Mouse (Mus musculus) heart, embryonic 11.5 days (tissue): ENCODE data around the gene Cpeb4. TPM values are rescaled to one million over a fixed set of nuclear protein-coding genes. Genes with fewer than 3 reads are reported as not detected.
"Not testable (repeated sequence)": the region's sequence is repeated elsewhere in the genome, so short reads cannot be mapped to it uniquely, and the experiment has no call there.

ENCODE experiments used
- ATAC-seq: fragments of 200-750 bp; cut with Nextera tagmentation; replicated peaks from 2 replicates; pipeline ENCODE4 v1.8.0; 2017; ENCODE audit warnings: moderate library complexity; ENCODE audit not compliant: insufficient number of reproducible peaks, low FRiP score, low TSS enrichment
- H3K27ac ChIP-seq: fragments of 300-500 bp; sonication (generic); 2 replicates; pipeline ENCODE4 v1.5.1; 2014; ENCODE audit warnings: mild to moderate bottlenecking, low read depth, low read length
- H3K27me3 ChIP-seq: fragments of 300-500 bp; sonication (generic); 2 replicates; pipeline ENCODE4 v1.6.1; 2014; ENCODE audit warnings: mild to moderate bottlenecking, low read length, mixed read lengths; ENCODE audit not compliant: control insufficient read depth, insufficient read depth
- H3K36me3 ChIP-seq: fragments of 300-500 bp; sonication (generic); 2 replicates; pipeline ENCODE4 v1.6.1; 2014; ENCODE audit warnings: mild to moderate bottlenecking, low read length, moderate library complexity, mixed read lengths; ENCODE audit not compliant: control insufficient read depth, insufficient read depth
- H3K4me1 ChIP-seq: fragments of 300-500 bp; sonication (generic); 2 replicates; pipeline ENCODE4 v1.6.1; 2014; ENCODE audit warnings: low read length; ENCODE audit not compliant: control insufficient read depth, insufficient read depth
- H3K4me2 ChIP-seq: fragments of 300-500 bp; sonication (generic); 2 replicates; pipeline ENCODE4 v1.6.1; 2014; ENCODE audit warnings: mild to moderate bottlenecking, moderate library complexity
- H3K4me3 ChIP-seq: fragments of 300-500 bp; sonication (generic); 2 replicates; pipeline ENCODE4 v1.5.1; 2014; ENCODE audit warnings: low read depth, low read length
- H3K9ac ChIP-seq: fragments of 300-500 bp; sonication (generic); 2 replicates; pipeline ENCODE4 v1.6.1; 2014; ENCODE audit warnings: mild to moderate bottlenecking, low read depth, low read length, moderate library complexity
- H3K9me3 ChIP-seq: fragments of 300-500 bp; sonication (generic); replicated peaks from 2 replicates; pipeline ENCODE4 v1.6.1; 2016; ENCODE audit warnings: low read length; ENCODE audit not compliant: control insufficient read depth
- WGBS: fragments of 180-500 bp; shearing (Covaris S2); extraction: QIAGEN DNeasy Blood & Tissue Kit; methylation state at CpG from one replicate; pipeline ENCODE4 v1.1.7; 2014; ENCODE audit not compliant: insufficient replicate concordance; 5-methylcytosine and 5-hydroxymethylcytosine counted together
- polyA plus RNA-seq: library from polyadenylated mRNA; unstranded; fragments of >200 nt; fragmentation: Nextera tagmentation; extraction: Ambion mirVana; gene quantifications from 2 replicates; pipeline ENCODE4 v1.2.1, GENCODE M21; 2014

The Cpeb4 gene
- polyA plus RNA-seq, 1 experiment from 2014 or later: 15.5 TPM

DNA sequence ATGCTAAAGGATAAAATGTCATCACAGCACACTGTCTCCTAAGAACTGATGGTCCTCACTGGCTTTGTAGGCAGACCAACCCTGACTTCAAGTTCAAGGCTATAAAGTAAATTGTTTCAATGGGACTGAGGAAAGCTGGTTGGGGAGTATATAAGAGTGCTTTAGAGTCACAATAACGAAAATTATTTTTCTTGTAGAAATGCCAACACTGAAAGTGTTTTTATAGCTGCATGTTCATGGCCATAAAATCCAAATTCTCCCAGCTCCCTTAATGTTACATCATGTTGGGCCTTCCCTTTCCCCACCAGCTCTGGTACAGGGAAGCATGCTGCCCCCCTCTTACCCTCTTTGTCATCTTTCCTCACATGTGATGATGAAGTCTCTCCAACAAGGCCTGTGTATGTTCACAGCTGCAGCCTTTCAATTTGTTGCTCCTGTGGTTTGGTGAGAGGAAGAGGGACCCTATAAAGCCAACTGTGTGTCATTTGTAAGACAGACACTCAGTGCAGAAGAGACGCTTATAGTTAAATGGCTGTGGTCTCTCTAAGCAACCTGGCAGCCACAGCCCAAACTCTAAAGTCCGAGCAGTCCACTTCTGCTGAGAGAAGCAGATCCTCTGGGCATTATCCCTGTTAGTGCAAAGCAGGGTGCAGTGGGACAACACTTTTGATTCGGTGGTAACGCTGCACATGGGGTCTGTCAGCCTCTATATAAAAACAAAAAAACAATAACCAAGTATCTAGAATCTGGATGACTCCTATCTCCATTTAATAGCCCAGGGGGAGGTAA is 29.6 kb upstream of the Cpeb4 start:
- 80% methylated on average over 5 of the region's 5 CpGs for WGBS
- no peak for ATAC-seq
- no peaks in the 10 kb centered on the region for H3K9me3 ChIP-seq
- no peaks in the 10 kb centered on the region for H3K36me3 ChIP-seq
- no peak overlapping the region for H3K4me2 ChIP-seq
- H3K4me3 ChIP-seq: no peak overlapping the region
- peak overlapping the region; percentile 90 for H3K27ac ChIP-seq
- peaks cover 27% of the 10 kb centered on the region for H3K4me1 ChIP-seq
- no peak overlapping the region for H3K9ac ChIP-seq
- H3K27me3 ChIP-seq: no peaks in the 10 kb centered on the region

DNA sequence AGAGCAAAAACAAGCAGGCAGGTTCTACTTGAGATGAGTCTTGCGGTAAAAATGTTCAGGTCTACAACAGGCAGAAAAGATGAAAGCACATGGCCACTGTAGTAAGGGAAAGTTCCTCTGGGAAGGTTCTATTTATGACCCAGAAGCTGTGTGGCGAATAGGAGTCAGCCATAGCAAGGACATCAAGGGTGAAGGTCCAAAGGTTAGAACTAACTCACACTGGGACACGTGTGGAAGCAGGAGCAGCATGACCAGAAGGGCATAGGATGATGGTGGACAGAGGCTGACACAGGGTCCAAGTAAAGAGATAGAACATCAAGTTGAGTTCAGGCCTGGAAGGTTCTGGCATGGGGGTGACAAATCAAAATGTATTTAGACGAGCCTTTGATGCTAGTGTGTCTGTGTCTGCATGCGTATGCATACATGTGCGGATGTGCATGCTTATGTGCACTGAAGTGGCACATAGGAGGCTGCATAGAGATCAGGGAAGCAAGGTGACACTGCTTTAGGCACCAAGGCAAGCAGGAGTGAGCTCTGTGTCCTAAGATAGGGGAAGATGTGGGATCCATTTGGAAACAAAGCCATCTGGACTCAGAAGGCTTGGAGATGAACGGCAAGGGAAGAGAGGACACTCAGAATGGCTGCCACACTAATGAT is 28.7 kb upstream of the Cpeb4 start:
- no peaks in the 10 kb centered on the region for H3K27me3 ChIP-seq
- H3K9me3 ChIP-seq: no peaks in the 10 kb centered on the region
- H3K4me3 ChIP-seq: no peak overlapping the region
- H3K9ac ChIP-seq: 0 out of 2 replicates have a peak overlapping the region, but pooled peaks have one; percentile 52
- H3K36me3 ChIP-seq: no peaks in the 10 kb centered on the region
- WGBS: 79% methylated on average over 7 of the region's 7 CpGs
- H3K4me2 ChIP-seq: peak overlapping the region; percentile 19; the same call in 1 of the 2 replicates
- H3K27ac ChIP-seq: peak overlapping the region; percentile 90
- ATAC-seq: no peak
- peaks cover 27% of the 10 kb centered on the region for H3K4me1 ChIP-seq

DNA sequence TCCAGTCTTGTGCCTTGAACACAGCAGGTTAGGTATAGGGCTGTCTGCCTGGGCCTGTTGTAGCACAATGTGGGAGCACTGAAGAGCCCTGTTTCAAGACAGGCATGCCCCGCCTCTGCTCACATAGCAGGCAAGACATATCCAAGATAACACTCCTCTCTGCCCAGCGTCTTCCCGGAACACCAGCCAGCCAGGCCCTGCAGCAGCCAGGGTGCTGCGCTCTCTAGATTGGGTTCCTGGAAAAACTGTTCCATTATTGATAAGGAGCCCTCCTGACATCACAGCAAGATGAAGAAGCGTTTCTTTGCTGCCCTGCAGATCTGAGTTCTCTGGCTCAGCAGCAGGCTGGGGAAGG is 28.2 kb upstream of the Cpeb4 start:
- H3K27ac ChIP-seq: peak overlapping the region; percentile 90
- peaks cover 22% of the 10 kb centered on the region for H3K4me1 ChIP-seq
- 11% methylated on average over 5 of the region's 5 CpGs for WGBS
- peak overlapping the region; percentile 52; the same call in 1 of the 2 replicates for H3K9ac ChIP-seq
- H3K4me3 ChIP-seq: no peak overlapping the region
- peak; percentile 94 for ATAC-seq
- H3K27me3 ChIP-seq: no peaks in the 10 kb centered on the region
- H3K9me3 ChIP-seq: no peaks in the 10 kb centered on the region
- H3K4me2 ChIP-seq: peak overlapping the region; percentile 19; the same call in 1 of the 2 replicates
- no peaks in the 10 kb centered on the region for H3K36me3 ChIP-seq

GRCm38 (mm10) chr11:31845111-31845510 is 26.9 kb upstream of the Cpeb4 start:
- ATAC-seq, H3K9ac ChIP-seq, H3K9me3 ChIP-seq, H3K27ac ChIP-seq, H3K36me3 ChIP-seq, H3K4me2 ChIP-seq, H3K27me3 ChIP-seq, H3K4me3 ChIP-seq: not testable (repeated sequence)
- peaks cover 13% of the 10 kb centered on the region for H3K4me1 ChIP-seq
- WGBS: 88% methylated on average over 1 of the region's 1 CpGs

GRCm38 (mm10) chr11:31846771-31847468 is 25.1 kb upstream of the Cpeb4 start:
- WGBS: 74% methylated on average over 9 of the region's 9 CpGs
- Histone ChIP-seq H3K4me3 (no peak overlapping the region), H3K9ac (no peak overlapping the region), H3K36me3 (no peaks in the 10 kb centered on the region), H3K27ac (no peak overlapping the region), H3K4me2 (no peak overlapping the region), H3K27me3 (no peaks in the 10 kb centered on the region), H3K4me1 (peaks cover 13% of the 10 kb centered on the region), H3K9me3 (no peaks in the 10 kb centered on the region)
- no peak for ATAC-seq

- Histone ChIP-seq H3K4me1 (peaks cover 13% of the 10 kb centered on the region), H3K27ac (no peak overlapping the region), H3K27me3 (no peaks in the 10 kb centered on the region), H3K9me3 (no peaks in the 10 kb centered on the region), H3K4me3 (no peak overlapping the region), H3K4me2 (no peak overlapping the region), H3K9ac (no peak overlapping the region), H3K36me3 (no peaks in the 10 kb centered on the region)
- WGBS: 88% methylated on average over 5 of the region's 5 CpGs
- no peak for ATAC-seq
Observed at GRCm38 (mm10) chr11:31847469-31847805, 24.6 kb upstream of the Cpeb4 start.

DNA sequence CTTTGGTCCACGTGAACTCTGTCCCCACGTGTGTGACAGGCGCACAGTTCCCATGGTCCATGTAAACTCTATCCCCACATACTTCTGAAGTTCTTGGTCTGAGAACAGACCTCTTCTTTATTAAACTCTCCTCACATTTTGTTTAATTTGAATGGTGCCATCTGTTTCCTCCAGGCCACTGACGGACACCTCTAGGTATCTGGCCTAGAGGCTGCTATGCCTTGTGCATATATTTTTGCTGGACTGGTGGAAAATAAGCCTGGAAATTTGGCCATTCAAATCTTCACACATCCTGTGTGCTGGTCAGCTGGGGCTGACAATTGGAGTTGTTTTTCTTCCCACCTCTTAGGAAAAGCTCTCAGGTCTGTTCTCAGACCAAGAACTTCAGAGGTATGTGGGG is 23.3 kb upstream of the Cpeb4 start:
- Histone ChIP-seq H3K4me2 (no peak overlapping the region), H3K4me3 (no peak overlapping the region), H3K36me3 (no peaks in the 10 kb centered on the region), H3K9me3 (no peaks in the 10 kb centered on the region), H3K27ac (no peak overlapping the region), H3K4me1 (peaks cover 5% of the 10 kb centered on the region), H3K9ac (no peak overlapping the region), H3K27me3 (no peaks in the 10 kb centered on the region)
- WGBS: 78% methylated on average over 4 of the region's 4 CpGs
- ATAC-seq: no peak

- Histone ChIP-seq H3K4me1 (no peaks in the 10 kb centered on the region), H3K27me3 (no peaks in the 10 kb centered on the region), H3K36me3 (no peaks in the 10 kb centered on the region), H3K9ac (no peak overlapping the region), H3K9me3 (no peaks in the 10 kb centered on the region), H3K4me3 (no peak overlapping the region), H3K27ac (no peak overlapping the region), H3K4me2 (no peak overlapping the region)
- WGBS: 77% methylated on average over 3 of the region's 3 CpGs
- ATAC-seq: no peak
Observed at GRCm38 (mm10) chr11:31850156-31850775, 21.7 kb upstream of the Cpeb4 start.
